Mouse (Mus musculus) lung, postnatal 0 days (tissue): ENCODE results near the gene Cinp.

Experiments
- CTCF ChIP-seq: IDR thresholded peaks from 2 replicates; pipeline ENCODE4 v1.5.1; 2016; ENCODE audit warnings: antibody characterized with exemption, mild to moderate bottlenecking
- EP300 ChIP-seq: IDR thresholded peaks from 2 replicates; pipeline ENCODE4 v1.6.1; 2016; ENCODE audit warnings: antibody characterized with exemption, mild to moderate bottlenecking, control low read depth

DNA sequence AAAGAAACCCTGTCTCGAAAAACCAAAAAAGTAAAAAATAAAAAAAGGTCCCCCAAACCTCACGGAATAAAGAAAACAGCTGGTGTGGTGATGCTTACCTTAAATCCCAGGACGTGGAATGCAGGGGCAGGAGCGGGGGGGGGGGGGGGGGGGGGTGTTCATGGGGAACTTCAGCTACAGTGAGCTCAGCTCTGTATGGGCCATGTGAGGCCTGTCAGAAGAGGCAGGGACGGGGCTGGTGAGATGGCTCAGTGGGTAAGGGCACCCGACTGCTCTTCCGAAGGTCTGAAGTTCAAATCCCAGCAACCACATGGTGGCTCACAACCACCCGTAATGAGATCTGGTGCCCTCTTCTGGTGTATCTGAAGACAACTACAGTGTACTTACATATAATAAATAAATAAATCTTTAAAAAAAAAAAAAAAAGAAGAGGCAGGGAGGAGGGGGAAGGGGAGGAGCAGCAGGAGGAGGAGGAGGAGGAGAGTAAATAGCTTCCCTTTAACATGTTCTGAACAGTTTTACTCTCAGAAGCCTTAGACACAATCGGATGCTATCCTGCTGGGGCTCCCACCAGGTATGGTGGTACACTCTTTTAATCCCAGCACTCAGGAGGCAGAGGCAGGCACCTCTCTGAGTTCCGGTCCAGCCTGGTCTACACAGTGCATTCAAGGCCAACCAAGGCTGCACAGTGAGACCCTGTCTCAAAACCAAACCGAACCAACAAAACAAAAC, 58.5 kb downstream of the Cinp start:
- TF ChIP-seq CTCF (no peak), EP300 (no peak)
